Mouse (Mus musculus) CD8-positive naive resting alpha-beta T cell, adult 2 months (primary cell): ENCODE data around the gene Snx9.

ENCODE experiments used
- DNase-seq, 2 experiments: peaks; one replicate each; pipeline ENCODE4 v3.0.0; 2022; ENCODE audit warnings: low read depth in 2 of 2, low spot score in 2 of 2

The Snx9 gene

GRCm38 (mm10) chr17:5959802-5960201 is 118.7 kb downstream of the Snx9 start:
- DNase-seq = no peak

GRCm38 (mm10) chr17:5963766-5964165 is 122.6 kb downstream of the Snx9 start:
- DNase-seq = no peak

- no peak for DNase-seq
Measured at GRCm38 (mm10) chr17:5965084-5965781, 124.1 kb downstream of the Snx9 start.

- no peak for DNase-seq
Measured at GRCm38 (mm10) chr17:5966706-5967105, 125.6 kb downstream of the Snx9 start.

- no peak for DNase-seq
Measured at GRCm38 (mm10) chr17:5968562-5968961, 127.4 kb downstream of the Snx9 start.

- DNase-seq = no peak
Measured at GRCm38 (mm10) chr17:5969246-5969645, 128.1 kb downstream of the Snx9 start.

- DNase-seq = no peak
Measured at GRCm38 (mm10) chr17:5970298-5970821, 129.2 kb downstream of the Snx9 start.

GRCm38 (mm10) chr17:5973536-5973935 is 132.4 kb downstream of the Snx9 start:
- DNase-seq = peak in 1 of 2 experiments; percentile 14

GRCm38 (mm10) chr17:5975099-5975977 is 134.2 kb downstream of the Snx9 start:
- peak; percentile 55 to 68 for DNase-seq

- no peak for DNase-seq
Measured at GRCm38 (mm10) chr17:5976221-5977055, 135.3 kb downstream of the Snx9 start.

- no peak for DNase-seq
Measured at GRCm38 (mm10) chr17:5977056-5977920, 136.2 kb downstream of the Snx9 start.

GRCm38 (mm10) chr17:5977921-5978504 is 136.9 kb downstream of the Snx9 start:
- DNase-seq = no peak

- no peak for DNase-seq
Measured at GRCm38 (mm10) chr17:5978505-5979077, 137.5 kb downstream of the Snx9 start.

GRCm38 (mm10) chr17:5980860-5981259 is 139.7 kb downstream of the Snx9 start:
- peak in 1 of 2 experiments; percentile 12 for DNase-seq
